Mouse (Mus musculus): ENCODE data around the gene Slc25a36. TPM values are rescaled to one million over a fixed set of nuclear protein-coding genes. Genes with fewer than 3 reads are reported as not detected.

Gene Slc25a36
- total RNA-seq, 2 experiments from 2014 or later = 69.6 to 76.5 TPM

DNA sequence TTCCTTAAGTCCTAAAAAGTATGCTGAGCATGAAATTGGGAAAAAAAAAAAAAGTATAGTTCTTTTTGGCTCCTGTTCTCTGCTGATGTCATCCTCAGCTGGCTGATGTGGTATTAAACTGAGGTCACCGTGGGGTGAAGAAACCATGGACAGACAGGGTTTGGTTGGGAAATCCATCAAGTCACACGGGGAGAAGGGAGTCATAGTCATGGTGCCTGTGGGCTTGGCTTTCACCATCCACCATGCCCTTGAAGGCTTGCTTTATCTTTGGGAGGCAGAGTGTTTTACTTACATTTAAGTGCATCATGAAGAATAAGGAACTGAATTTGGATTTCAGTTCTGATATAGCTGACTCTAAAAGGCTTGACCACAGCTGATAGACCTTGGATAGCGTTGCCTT lies 72.9 kb downstream of the Slc25a36 start:
- no peak for DNase-seq

DNA sequence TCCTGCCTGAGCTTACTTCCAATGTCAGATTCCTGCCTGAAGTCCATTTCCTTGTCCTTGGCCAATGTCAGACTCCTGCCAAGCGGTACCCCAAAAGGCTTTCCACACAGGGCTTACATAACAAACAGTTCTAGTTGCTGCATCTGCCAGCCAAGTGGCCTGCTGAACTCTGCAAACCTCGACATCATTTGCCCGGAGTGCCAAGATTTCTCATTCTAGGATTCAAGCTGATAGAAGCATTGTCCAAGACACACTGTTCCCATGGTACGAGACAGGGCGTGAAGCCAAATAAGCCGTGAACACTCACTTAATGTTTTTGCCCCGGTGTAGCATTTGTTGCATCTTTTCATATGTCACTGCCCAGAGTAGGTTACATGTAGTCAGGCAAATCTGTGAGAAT lies 74.3 kb downstream of the Slc25a36 start:
- DNase-seq = no peak

GRCm38 (mm10) chr9:97027361-97027760 lies 83.6 kb downstream of the Slc25a36 start:
- DNase-seq = no peak

GRCm38 (mm10) chr9:97026006-97026405 lies 85.0 kb downstream of the Slc25a36 start:
- no peak for DNase-seq

Other genes with a start within 250 kb of the Slc25a36 start
- gene Pxylp1, start 218.5 kb downstream of the Slc25a36 start, total RNA-seq (2021) = 10 to 100 TPM; 19.7 to 20.3 TPM
- gene Spsb4, start 92.3 kb downstream of the Slc25a36 start, total RNA-seq (2021) = 1 to 10 TPM; 4.7 to 5.9 TPM